Mouse (Mus musculus) intestine, embryonic 15.5 days (tissue): Measurements from ENCODE around the gene Klhdc4. TPM values are rescaled to one million over a fixed set of nuclear protein-coding genes. Genes with fewer than 3 reads are reported as not detected.

Source experiments
- ATAC-seq: fragments of 200-750 bp; cut with Nextera tagmentation; 2 replicates; pipeline ENCODE4 v1.8.0; 2017; ENCODE audit warnings: moderate TSS enrichment, moderate library complexity
- H3K27ac ChIP-seq: fragments of 300-500 bp; sonication (generic); 2 replicates; pipeline ENCODE4 v1.5.1; 2015; ENCODE audit warnings: mild to moderate bottlenecking, inconsistent platforms
- H3K27me3 ChIP-seq: fragments of 300-500 bp; sonication (generic); replicated peaks from 2 replicates; pipeline ENCODE4 v1.6.1; 2015; ENCODE audit warnings: inconsistent platforms
- H3K36me3 ChIP-seq: fragments of 300-500 bp; sonication (generic); 2 replicates; pipeline ENCODE4 v1.6.1; 2015; ENCODE audit warnings: inconsistent platforms
- H3K4me1 ChIP-seq: fragments of 300-500 bp; sonication (generic); replicated peaks from 2 replicates; pipeline ENCODE4 v1.6.1; 2015; ENCODE audit warnings: inconsistent platforms
- H3K4me2 ChIP-seq: fragments of 300-500 bp; sonication (generic); replicated peaks from 2 replicates; pipeline ENCODE4 v1.6.1; 2015; ENCODE audit warnings: mild to moderate bottlenecking, inconsistent platforms
- H3K4me3 ChIP-seq: fragments of 300-500 bp; sonication (generic); replicated peaks from 2 replicates; pipeline ENCODE4 v1.5.1; 2015; ENCODE audit warnings: inconsistent platforms
- H3K9ac ChIP-seq: fragments of 300-500 bp; sonication (generic); 2 replicates; pipeline ENCODE4 v1.6.1; 2015; ENCODE audit warnings: inconsistent platforms
- H3K9me3 ChIP-seq: fragments of 300-500 bp; sonication (generic); 2 replicates; pipeline ENCODE4 v1.6.1; 2016; ENCODE audit warnings: inconsistent platforms
- WGBS: fragments of 180-500 bp; shearing (Covaris S2); methylation state at CpG from one replicate; pipeline ENCODE4 v1.1.7; 2015; 5-methylcytosine and 5-hydroxymethylcytosine counted together
- polyA plus RNA-seq: library from polyadenylated mRNA; unstranded; fragments of >200 nt; fragmentation: Nextera tagmentation; extraction: Ambion mirVana; gene quantifications from 2 replicates; pipeline ENCODE4 v1.2.1, GENCODE M21; 2015

Klhdc4 gene
- polyA plus RNA-seq, 1 experiment from 2014 or later = 33.6 TPM

DNA sequence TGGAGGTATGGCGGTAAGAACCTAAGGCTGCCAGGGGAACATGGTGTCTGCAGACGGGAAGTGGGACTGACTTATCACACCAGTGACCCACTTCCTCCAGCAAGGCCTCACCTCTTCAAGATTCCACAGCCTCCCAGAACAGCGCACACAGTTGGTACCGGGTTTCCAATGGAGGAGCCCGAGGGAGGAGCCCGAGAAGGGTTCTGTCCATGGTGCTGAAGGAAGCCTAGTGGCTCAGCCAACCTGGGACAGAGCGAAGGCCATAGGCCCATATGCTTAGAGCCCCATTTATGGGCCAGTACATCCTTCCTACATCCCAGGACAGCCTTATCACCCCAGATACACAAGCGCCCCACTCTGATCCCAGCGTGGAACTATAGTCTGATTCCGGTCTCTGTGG, 67.9 kb downstream of the Klhdc4 start:
- no peaks in the 10 kb centered on the region for H3K27me3 ChIP-seq
- H3K36me3 ChIP-seq = no peaks in the 10 kb centered on the region
- H3K9me3 ChIP-seq = no peaks in the 10 kb centered on the region
- H3K4me1 ChIP-seq = no peaks in the 10 kb centered on the region
- H3K4me2 ChIP-seq = no peak overlapping the region
- ATAC-seq = no peak
- no peak overlapping the region for H3K27ac ChIP-seq
- H3K9ac ChIP-seq = no peak overlapping the region
- WGBS = 26% methylated on average over 10 of the region's 10 CpGs
- no peak overlapping the region for H3K4me3 ChIP-seq

DNA sequence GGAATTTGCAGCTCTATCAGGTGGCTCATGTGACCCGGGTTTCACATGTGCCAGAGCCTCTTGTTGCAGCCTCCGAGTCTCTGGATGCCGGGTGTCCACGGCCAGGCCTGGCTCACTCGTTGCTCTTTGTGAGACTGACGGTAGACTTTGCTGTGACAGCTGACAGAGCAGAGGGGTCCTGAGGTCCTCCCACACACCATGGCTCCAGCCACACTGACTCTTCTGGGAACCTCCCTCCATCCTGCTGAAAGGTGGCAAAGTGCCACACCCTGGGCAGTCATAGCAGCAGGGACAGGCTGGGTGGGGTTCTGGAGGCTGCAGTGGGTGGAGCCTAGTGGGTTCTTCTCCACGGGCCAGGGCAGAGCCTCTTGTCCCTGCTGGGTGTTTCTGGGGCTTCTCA, 68.9 kb downstream of the Klhdc4 start:
- WGBS = 77% methylated on average over 7 of the region's 7 CpGs
- no peak overlapping the region for H3K4me3 ChIP-seq

DNA sequence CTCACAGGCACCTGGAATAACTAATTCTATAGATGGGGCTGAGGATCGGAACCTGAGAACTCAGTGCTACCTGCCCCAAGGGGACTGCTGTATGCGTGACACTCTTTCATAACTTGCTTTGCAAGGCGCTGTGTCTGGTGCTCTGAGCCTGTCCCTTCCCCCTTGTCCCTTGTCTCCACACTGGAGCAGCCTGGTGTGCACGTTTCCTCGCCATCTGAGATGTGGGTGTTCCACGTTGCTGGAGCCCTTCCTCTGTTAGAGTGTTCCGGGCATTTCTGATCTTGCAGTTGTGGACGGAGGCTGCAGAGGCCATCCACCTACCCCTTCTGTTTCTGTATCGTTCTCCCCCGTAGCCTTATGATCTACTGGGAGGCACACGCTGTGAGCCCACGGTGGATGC, 70.9 kb downstream of the Klhdc4 start:
- Histone ChIP-seq H3K4me2 (no peak overlapping the region), H3K9ac (no peak overlapping the region), H3K27me3 (peaks cover 5% of the 10 kb centered on the region; the same call in 1 of the 2 replicates), H3K36me3 (no peaks in the 10 kb centered on the region), H3K27ac (no peak overlapping the region), H3K4me3 (no peak overlapping the region), H3K9me3 (no peaks in the 10 kb centered on the region), H3K4me1 (no peaks in the 10 kb centered on the region)
- WGBS = 65% methylated on average over 12 of the region's 12 CpGs
- no peak for ATAC-seq

More for the DNA sequence above, 68.9 kb downstream of the Klhdc4 start:
- Histone ChIP-seq H3K9me3 (no peaks in the 10 kb centered on the region), H3K27me3 (no peaks in the 10 kb centered on the region), H3K9ac (no peak overlapping the region), H3K36me3 (no peaks in the 10 kb centered on the region), H3K27ac (no peak overlapping the region), H3K4me2 (no peak overlapping the region), H3K4me1 (no peaks in the 10 kb centered on the region)
- ATAC-seq = no peak

- H3K4me2 ChIP-seq = no peak overlapping the region
- no peak overlapping the region for H3K4me3 ChIP-seq
- H3K27ac ChIP-seq = no peak overlapping the region
- no peak overlapping the region for H3K9ac ChIP-seq
- 34% methylated on average over 3 of the region's 3 CpGs for WGBS
- no peaks in the 10 kb centered on the region for H3K36me3 ChIP-seq
- H3K27me3 ChIP-seq = peaks cover 18% of the 10 kb centered on the region
- H3K4me1 ChIP-seq = no peaks in the 10 kb centered on the region
- ATAC-seq = no peak
- H3K9me3 ChIP-seq = no peaks in the 10 kb centered on the region
Observed at GRCm38 (mm10) chr8:121751407-121751806, 78.0 kb downstream of the Klhdc4 start.

DNA sequence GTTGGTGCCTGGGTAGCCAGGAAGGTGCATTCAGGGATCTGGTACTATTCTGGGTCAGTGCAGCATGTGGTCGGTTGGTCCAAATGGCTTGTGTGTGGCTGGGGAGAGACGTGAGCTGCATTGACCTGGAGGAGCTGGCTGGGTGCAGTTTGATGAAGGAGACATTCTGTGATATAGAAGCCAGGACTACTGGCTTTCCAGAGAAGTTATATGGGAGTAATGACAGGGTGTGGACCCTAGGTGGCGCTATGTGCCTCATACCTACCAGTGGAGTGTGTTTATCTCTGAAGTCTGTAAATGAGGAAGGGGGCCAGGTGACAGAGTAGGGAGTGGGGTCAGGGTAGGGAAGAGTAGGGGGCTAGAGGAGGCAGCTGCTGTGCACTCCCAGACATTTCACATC, 78.9 kb downstream of the Klhdc4 start:
- 40% methylated on average over 3 of the region's 3 CpGs for WGBS
- ATAC-seq = no peak
- H3K4me1 ChIP-seq = no peaks in the 10 kb centered on the region

GRCm38 (mm10) chr8:121749501-121749900, 79.9 kb downstream of the Klhdc4 start:
- no peak overlapping the region for H3K9ac ChIP-seq
- H3K27me3 ChIP-seq = peaks cover 18% of the 10 kb centered on the region
- no peaks in the 10 kb centered on the region for H3K9me3 ChIP-seq
- H3K27ac ChIP-seq = no peak overlapping the region
- H3K36me3 ChIP-seq = no peaks in the 10 kb centered on the region
- whole genome bisulfite sequencing = 79% methylated on average over 9 of the region's 9 CpGs
- no peak overlapping the region for H3K4me3 ChIP-seq
- no peak overlapping the region for H3K4me2 ChIP-seq
- no peak for ATAC-seq
- H3K4me1 ChIP-seq = no peaks in the 10 kb centered on the region

More for the DNA sequence above, 78.9 kb downstream of the Klhdc4 start:
- Histone ChIP-seq H3K9me3 (no peaks in the 10 kb centered on the region), H3K36me3 (no peaks in the 10 kb centered on the region), H3K27me3 (peaks cover 18% of the 10 kb centered on the region), H3K9ac (no peak overlapping the region), H3K4me2 (no peak overlapping the region), H3K4me3 (no peak overlapping the region), H3K27ac (no peak overlapping the region)

Other genes starting within 250 kb of the Klhdc4 start
- gene Map1lc3b, start 239.2 kb downstream of the Klhdc4 start, polyA plus RNA-seq = 177 and 190 TPM in 2 replicates
- 10.7 and 11.2 TPM in 2 replicates for gene Zcchc14, start 176.7 kb downstream of the Klhdc4 start, polyA plus RNA-seq
- 4.5 and 5.1 TPM in 2 replicates for gene Jph3, start 99.9 kb downstream of the Klhdc4 start, polyA plus RNA-seq
- 17.9 and 18.1 TPM in 2 replicates for gene Slc7a5, start 78.1 kb upstream of the Klhdc4 start, polyA plus RNA-seq
- gene Car5a, start 115.3 kb upstream of the Klhdc4 start, polyA plus RNA-seq = 0.21 and 0.33 TPM in 2 replicates
- 32.4 and 34.1 TPM in 2 replicates for gene Banp, start 120.2 kb upstream of the Klhdc4 start, polyA plus RNA-seq